Mouse (Mus musculus) left cerebral cortex, postnatal 14 days (tissue): ENCODE results near the gene Rhbg. TPM values are rescaled to one million over a fixed set of nuclear protein-coding genes. Genes with fewer than 3 reads are reported as not detected.
A peak's percentile ranks its signal among the peaks of the same experiment; 100 is the strongest.

Experiments used
- DNase-seq, 2 experiments: peaks; one replicate each; pipeline ENCODE4 v3.0.0; 2021 to 2022; ENCODE audit warnings: low spot score in 2 of 2, mixed read lengths in 1 of 2
- intact Hi-C: fragments of 180-260 bp; cut with DNase I; formaldehyde crosslinking; loops from one replicate; pipeline ENCODE4 v1.15.1; 2025
- total RNA-seq, 2 experiments: library from RNA; stranded (reverse); gene quantifications; 2 replicates each; pipeline ENCODE4 v1.2.3; 2021

Gene Rhbg
- total RNA-seq, 2 experiments from 2014 or later, result 0.18 TPM; not detected in 1

- peak; percentile 73 to 79 for DNase-seq
- intact Hi-C loops, result no loop called here
Observed at GRCm38 (mm10) chr3:88232301-88232702, 22.2 kb downstream of the Rhbg start.

- DNase-seq, result peak in 1 of 2 experiments; percentile 54
- intact Hi-C loops, result no loop called here
Observed at GRCm38 (mm10) chr3:88231061-88231641, 23.4 kb downstream of the Rhbg start.

- intact Hi-C loops, result no loop called here
- DNase-seq, result no peak
Observed at GRCm38 (mm10) chr3:88230262-88231047, 24.1 kb downstream of the Rhbg start.

- DNase-seq, result no peak
- intact Hi-C loops, result no loop called here
Observed at GRCm38 (mm10) chr3:88229526-88229925, 25.0 kb downstream of the Rhbg start.

GRCm38 (mm10) chr3:88228906-88229305 is 25.6 kb downstream of the Rhbg start:
- intact Hi-C loops, result no loop called here

GRCm38 (mm10) chr3:88227976-88228375 is 26.5 kb downstream of the Rhbg start:
- DNase-seq, result no peak
- intact Hi-C loops, result no loop called here

More at GRCm38 (mm10) chr3:88228906-88229305, 25.6 kb downstream of the Rhbg start:
- DNase-seq, result no peak

- intact Hi-C loops, result no loop called here
- DNase-seq, result no peak
Observed at GRCm38 (mm10) chr3:88227260-88227659, 27.2 kb downstream of the Rhbg start.

GRCm38 (mm10) chr3:88226101-88226845 is 28.2 kb downstream of the Rhbg start:
- intact Hi-C loops, result no loop called here
- DNase-seq, result peak; percentile 66 to 76

- DNase-seq, result no peak
- intact Hi-C loops, result no loop called here
Observed at GRCm38 (mm10) chr3:88224929-88225328, 29.6 kb downstream of the Rhbg start.

GRCm38 (mm10) chr3:88222446-88222845 is 32.1 kb downstream of the Rhbg start:
- intact Hi-C loops, result no loop called here

GRCm38 (mm10) chr3:88221519-88222390 is 32.8 kb downstream of the Rhbg start:
- peak; percentile 85 to 91 for DNase-seq
- intact Hi-C loops, result no loop called here

More at GRCm38 (mm10) chr3:88222446-88222845, 32.1 kb downstream of the Rhbg start:
- no peak for DNase-seq

GRCm38 (mm10) chr3:88220842-88221241 is 33.7 kb downstream of the Rhbg start:
- intact Hi-C loops, result no loop called here
- peak in 1 of 2 experiments; percentile 36 for DNase-seq

- intact Hi-C loops, result no loop called here
- peak in 1 of 2 experiments; percentile 32 for DNase-seq
Observed at GRCm38 (mm10) chr3:88219940-88220339, 34.6 kb downstream of the Rhbg start.

- DNase-seq, result no peak
Observed at GRCm38 (mm10) chr3:88217679-88218078, 36.8 kb downstream of the Rhbg start.

GRCm38 (mm10) chr3:88216534-88217326 is 37.8 kb downstream of the Rhbg start:
- intact Hi-C loops, result no loop called here

More at GRCm38 (mm10) chr3:88217679-88218078, 36.8 kb downstream of the Rhbg start:
- intact Hi-C loops, result no loop called here

GRCm38 (mm10) chr3:88216116-88216515 is 38.4 kb downstream of the Rhbg start:
- intact Hi-C loops, result no loop called here

More at GRCm38 (mm10) chr3:88216534-88217326, 37.8 kb downstream of the Rhbg start:
- DNase-seq, result peak in 1 of 2 experiments; percentile 24

GRCm38 (mm10) chr3:88215553-88216004 is 38.9 kb downstream of the Rhbg start:
- intact Hi-C loops, result no loop called here
- no peak for DNase-seq

More at GRCm38 (mm10) chr3:88216116-88216515, 38.4 kb downstream of the Rhbg start:
- DNase-seq, result peak in 1 of 2 experiments; percentile 16

GRCm38 (mm10) chr3:88214971-88215552 is 39.4 kb downstream of the Rhbg start:
- peak in 1 of 2 experiments; percentile 30 for DNase-seq
- intact Hi-C loops, result no loop called here
